Mouse (Mus musculus) embryonic facial prominence, embryonic 12.5 days (tissue): ENCODE measurements at regions not wholly inside any gene's neighbourhood (a gene's known extent, or its start where the extent isn't known, plus 50 kb on each side); places are given as distances from the start of the nearest gene placed in this dataset.

Experiments
- ATAC-seq: fragments of 200-750 bp; cut with Nextera tagmentation; 2 replicates; pipeline ENCODE4 v1.8.0; 2017; ENCODE audit not compliant: insufficient number of reproducible peaks, insufficient read depth, low FRiP score, low TSS enrichment
- H3K27ac ChIP-seq: fragments of 300-500 bp; sonication (generic); 2 replicates; pipeline ENCODE4 v1.5.1; 2016; ENCODE audit warnings: mild to moderate bottlenecking
- H3K27me3 ChIP-seq: fragments of 300-500 bp; sonication (generic); 2 replicates; pipeline ENCODE4 v1.6.1; 2016; ENCODE audit warnings: mild to moderate bottlenecking, moderate library complexity
- H3K36me3 ChIP-seq: fragments of 300-500 bp; sonication (generic); 2 replicates; pipeline ENCODE4 v1.6.1; 2016; ENCODE audit warnings: mild to moderate bottlenecking
- H3K4me1 ChIP-seq: fragments of 300-500 bp; sonication (generic); 2 replicates; pipeline ENCODE4 v1.6.1; 2016
- H3K4me2 ChIP-seq: fragments of 300-500 bp; sonication (generic); replicated peaks from 2 replicates; pipeline ENCODE4 v1.6.1; 2016; ENCODE audit warnings: mild to moderate bottlenecking, moderate library complexity
- H3K4me3 ChIP-seq: fragments of 300-500 bp; sonication (generic); 2 replicates; pipeline ENCODE4 v1.5.1; 2016; ENCODE audit warnings: mild to moderate bottlenecking
- H3K9ac ChIP-seq: fragments of 300-500 bp; sonication (generic); 2 replicates; pipeline ENCODE4 v1.6.1; 2016; ENCODE audit warnings: mild to moderate bottlenecking, moderate library complexity
- H3K9me3 ChIP-seq: fragments of 300-500 bp; sonication (generic); 2 replicates; pipeline ENCODE4 v1.6.1; 2016; ENCODE audit warnings: mild to moderate bottlenecking, moderate library complexity
- WGBS: fragments of 180-500 bp; shearing (Covaris S2); methylation state at CpG from one replicate; pipeline ENCODE4 v1.1.7; 2016; 5-methylcytosine and 5-hydroxymethylcytosine counted together

GRCm38 (mm10) chr11:12841393-12841792, 376.6 kb upstream of the Cobl start:
- Histone ChIP-seq H3K27ac (no peak overlapping the region), H3K9ac (no peak overlapping the region), H3K27me3 (no peaks in the 10 kb centered on the region), H3K4me2 (no peak overlapping the region), H3K9me3 (no peaks in the 10 kb centered on the region), H3K4me1 (no peaks in the 10 kb centered on the region), H3K4me3 (no peak overlapping the region), H3K36me3 (no peaks in the 10 kb centered on the region)
- ATAC-seq = no peak
- 85% methylated on average over 2 of the region's 2 CpGs for WGBS

- Histone ChIP-seq H3K27me3 (no peaks in the 10 kb centered on the region), H3K27ac (no peak overlapping the region), H3K4me1 (no peaks in the 10 kb centered on the region), H3K9ac (no peak overlapping the region), H3K36me3 (no peaks in the 10 kb centered on the region), H3K9me3 (no peaks in the 10 kb centered on the region), H3K4me2 (no peak overlapping the region), H3K4me3 (no peak overlapping the region)
- no peak for ATAC-seq
- WGBS = 65% methylated on average over 2 of the region's 2 CpGs
These were observed 373.2 kb upstream of the Cobl start for GRCm38 (mm10) chr11:12837920-12838319.

- no peaks in the 10 kb centered on the region for H3K4me1 ChIP-seq
- H3K9me3 ChIP-seq = no peaks in the 10 kb centered on the region
- no peak overlapping the region for H3K4me3 ChIP-seq
- ATAC-seq = no peak
- 71% methylated on average over 2 of the region's 2 CpGs for WGBS
- H3K36me3 ChIP-seq = no peaks in the 10 kb centered on the region
- no peak overlapping the region for H3K9ac ChIP-seq
- no peaks in the 10 kb centered on the region for H3K27me3 ChIP-seq
- H3K27ac ChIP-seq = no peak overlapping the region
- no peak overlapping the region for H3K4me2 ChIP-seq
These were observed 372.6 kb upstream of the Cobl start for GRCm38 (mm10) chr11:12837387-12837786.

GRCm38 (mm10) chr11:12836387-12836786, 371.6 kb upstream of the Cobl start:
- H3K27ac ChIP-seq = no peak overlapping the region
- H3K4me1 ChIP-seq = no peaks in the 10 kb centered on the region
- no peak overlapping the region for H3K4me3 ChIP-seq
- no peak overlapping the region for H3K9ac ChIP-seq
- H3K9me3 ChIP-seq = no peaks in the 10 kb centered on the region
- no peaks in the 10 kb centered on the region for H3K36me3 ChIP-seq
- no peak overlapping the region for H3K4me2 ChIP-seq
- no peak for ATAC-seq
- no peaks in the 10 kb centered on the region for H3K27me3 ChIP-seq

- Histone ChIP-seq H3K4me1 (0 out of 2 replicates have a peak, but pooled peaks cover 3% of the 10 kb centered on the region), H3K9me3 (no peaks in the 10 kb centered on the region)
These were observed 347.3 kb upstream of the Cobl start for GRCm38 (mm10) chr11:12812021-12812420.

GRCm38 (mm10) chr11:12810949-12811881, 346.5 kb upstream of the Cobl start:
- Histone ChIP-seq H3K9me3 (no peaks in the 10 kb centered on the region), H3K4me2 (0 out of 2 replicates have a peak overlapping the region, but pooled peaks have one; percentile 17), H3K9ac (no peak overlapping the region), H3K4me1 (0 out of 2 replicates have a peak, but pooled peaks cover 3% of the 10 kb centered on the region), H3K4me3 (no peak overlapping the region), H3K36me3 (no peaks in the 10 kb centered on the region), H3K27me3 (no peaks in the 10 kb centered on the region), H3K27ac (no peak overlapping the region)
- peak; percentile 84 for ATAC-seq
- 41% methylated on average over 11 of the region's 11 CpGs for whole genome bisulfite sequencing

More at GRCm38 (mm10) chr11:12812021-12812420, 347.3 kb upstream of the Cobl start:
- no peak overlapping the region for H3K27ac ChIP-seq
- no peak overlapping the region for H3K4me2 ChIP-seq
- H3K36me3 ChIP-seq = no peaks in the 10 kb centered on the region
- ATAC-seq = no peak
- no peak overlapping the region for H3K9ac ChIP-seq
- no peak overlapping the region for H3K4me3 ChIP-seq
- H3K27me3 ChIP-seq = no peaks in the 10 kb centered on the region
